Mouse (Mus musculus): ENCODE results near the gene Gripap1.
A peak's percentile ranks its signal among the peaks of the same experiment; 100 is the strongest.
"Not testable (repeated sequence)": the region's sequence is repeated elsewhere in the genome, so short reads cannot be mapped to it uniquely, and the experiment has no call there.

The Gripap1 gene

DNA sequence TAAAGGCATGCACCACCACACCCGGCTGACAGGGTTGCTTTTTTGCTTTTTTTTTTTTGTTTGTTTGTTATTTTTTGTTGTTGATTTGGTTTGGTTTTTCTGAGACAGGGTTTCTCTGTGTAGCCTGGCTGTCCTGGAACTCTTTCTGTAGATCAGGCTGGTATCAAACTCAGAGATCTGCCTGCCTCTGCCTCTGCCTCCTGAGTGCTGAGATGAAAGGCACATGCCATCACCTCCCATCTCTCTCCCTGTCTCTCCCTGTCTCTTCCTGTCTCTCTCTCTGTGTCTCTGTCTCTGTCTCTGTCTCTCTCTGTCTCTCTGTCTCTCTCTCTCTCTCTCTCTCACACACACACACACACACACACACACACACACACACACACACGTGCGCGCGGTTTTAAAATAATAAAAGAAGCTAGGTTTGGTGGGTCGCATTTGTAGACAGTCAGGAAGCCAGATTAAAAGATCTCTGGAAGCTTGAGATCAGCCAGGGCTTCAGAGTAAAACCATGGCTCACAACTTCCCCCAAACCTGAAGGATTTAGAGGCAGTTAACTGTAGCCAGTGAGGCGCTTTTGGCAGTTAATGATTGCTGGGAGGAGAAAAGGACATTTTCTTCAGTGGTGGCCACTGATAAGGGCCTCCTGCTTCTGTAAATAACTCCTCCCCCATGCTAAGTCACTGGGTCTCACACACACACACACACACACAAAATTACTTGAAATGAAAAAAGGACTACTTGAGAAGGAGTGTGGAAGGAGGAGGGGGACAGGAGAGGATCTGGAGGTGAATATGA, 10.9 kb upstream of the Gripap1 start:
- DNase-seq (ENCODE audit: low read depth, low spot score) = no peak

GRCm38 (mm10) chrX:7779294-7779693, 10.3 kb upstream of the Gripap1 start:
- DNase-seq (ENCODE audit: low read depth, low spot score) = no peak

DNA sequence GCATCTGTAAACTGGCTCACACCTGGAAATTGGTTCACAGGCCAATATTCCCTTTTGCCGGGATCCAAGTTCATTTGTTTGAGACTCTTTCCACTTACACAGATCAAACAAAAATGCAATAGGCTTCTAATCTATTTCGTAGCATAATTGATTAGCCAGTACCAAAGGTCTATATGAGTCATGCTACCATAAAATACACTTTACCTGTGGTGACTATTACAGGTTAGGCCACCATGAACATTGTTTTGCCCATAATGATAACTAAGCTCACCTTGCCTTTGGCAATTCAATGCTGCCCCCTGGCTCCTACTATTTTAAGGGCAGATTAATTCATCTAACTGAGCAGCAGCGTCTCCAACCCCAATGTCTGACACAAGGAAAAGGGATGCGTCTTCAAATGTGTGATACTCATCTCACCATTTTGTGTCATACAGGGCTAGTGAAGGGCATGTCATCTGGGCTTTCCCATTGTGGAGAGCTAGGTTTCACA, 6.9 kb upstream of the Gripap1 start:
- DNase-seq (ENCODE audit: low read depth, low spot score) = no peak

GRCm38 (mm10) chrX:7790309-7790708, 744 bp downstream of the Gripap1 start:
- DNase-seq (ENCODE audit: low read depth, low spot score) = peak; percentile 5

GRCm38 (mm10) chrX:7793361-7793760, 3.8 kb downstream of the Gripap1 start:
- DNase-seq (ENCODE audit: low read depth, low spot score) = peak; percentile 51

DNA sequence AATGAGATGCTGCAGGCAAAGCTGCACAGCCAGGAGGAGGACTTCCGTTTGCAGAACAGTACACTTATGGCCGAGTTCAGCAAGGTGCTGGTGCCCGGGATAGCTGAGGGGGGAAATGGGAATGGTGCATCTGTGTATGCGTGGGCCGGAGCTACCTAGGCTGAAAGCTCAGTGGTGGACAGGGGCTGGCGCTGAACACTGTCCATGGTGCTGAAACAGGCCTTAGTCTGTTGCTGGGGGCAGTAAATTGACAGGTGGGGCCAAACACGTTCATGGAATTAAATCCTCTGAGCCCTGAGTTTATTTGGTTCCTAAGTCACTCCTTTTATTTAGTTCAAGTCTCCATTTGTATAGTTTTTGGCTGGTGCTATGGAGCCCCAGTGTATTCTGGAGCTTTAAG, 5.5 kb downstream of the Gripap1 start:
- DNase-seq (ENCODE audit: low read depth, low spot score) = peak; percentile 40

GRCm38 (mm10) chrX:7797327-7797726, 7.8 kb downstream of the Gripap1 start:
- DNase-seq (ENCODE audit: low read depth, low spot score) = no peak

DNA sequence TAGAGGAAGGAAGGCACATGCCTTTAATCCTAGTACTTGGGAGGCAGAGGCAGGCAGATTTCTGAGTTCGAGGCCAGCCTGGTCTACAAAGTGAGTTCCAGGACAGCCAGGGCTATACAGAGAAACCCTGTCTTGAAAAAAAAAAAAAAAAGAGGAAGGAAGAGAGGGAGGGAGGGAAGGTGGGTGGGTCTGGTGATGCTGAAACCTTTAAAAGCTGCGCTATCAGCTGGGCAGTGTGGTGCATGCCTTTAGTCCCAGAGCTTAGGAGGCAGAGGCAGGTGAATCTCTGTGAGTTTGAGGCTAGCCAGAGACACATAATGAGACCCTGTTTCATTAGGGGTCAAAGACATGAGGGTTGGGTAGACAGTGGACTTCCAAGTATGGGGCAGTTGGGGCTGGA, 12.6 kb downstream of the Gripap1 start:
- DNase-seq (ENCODE audit: low read depth, low spot score) = not testable (repeated sequence)

DNA sequence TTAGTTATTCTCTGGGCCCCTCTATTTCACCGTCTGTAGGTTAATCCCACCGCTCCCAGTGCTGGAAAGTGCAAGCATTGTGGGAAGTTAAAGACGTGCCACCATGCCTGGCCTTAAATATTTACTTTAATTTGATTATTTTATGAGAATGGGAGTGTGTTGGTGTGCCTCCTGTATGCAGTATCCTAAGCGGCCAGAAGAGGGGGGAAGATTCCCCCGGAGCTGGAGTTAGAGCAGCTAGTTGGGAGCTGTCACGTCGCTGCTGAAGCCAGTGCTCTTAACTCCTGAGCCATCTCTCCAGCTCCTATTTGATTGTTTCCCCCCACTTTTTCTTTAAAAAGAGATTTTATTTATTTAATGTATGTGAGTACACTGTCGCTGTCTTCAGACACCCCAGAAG, 25.5 kb downstream of the Gripap1 start:
- DNase-seq (ENCODE audit: low read depth, low spot score) = peak; percentile 47

DNA sequence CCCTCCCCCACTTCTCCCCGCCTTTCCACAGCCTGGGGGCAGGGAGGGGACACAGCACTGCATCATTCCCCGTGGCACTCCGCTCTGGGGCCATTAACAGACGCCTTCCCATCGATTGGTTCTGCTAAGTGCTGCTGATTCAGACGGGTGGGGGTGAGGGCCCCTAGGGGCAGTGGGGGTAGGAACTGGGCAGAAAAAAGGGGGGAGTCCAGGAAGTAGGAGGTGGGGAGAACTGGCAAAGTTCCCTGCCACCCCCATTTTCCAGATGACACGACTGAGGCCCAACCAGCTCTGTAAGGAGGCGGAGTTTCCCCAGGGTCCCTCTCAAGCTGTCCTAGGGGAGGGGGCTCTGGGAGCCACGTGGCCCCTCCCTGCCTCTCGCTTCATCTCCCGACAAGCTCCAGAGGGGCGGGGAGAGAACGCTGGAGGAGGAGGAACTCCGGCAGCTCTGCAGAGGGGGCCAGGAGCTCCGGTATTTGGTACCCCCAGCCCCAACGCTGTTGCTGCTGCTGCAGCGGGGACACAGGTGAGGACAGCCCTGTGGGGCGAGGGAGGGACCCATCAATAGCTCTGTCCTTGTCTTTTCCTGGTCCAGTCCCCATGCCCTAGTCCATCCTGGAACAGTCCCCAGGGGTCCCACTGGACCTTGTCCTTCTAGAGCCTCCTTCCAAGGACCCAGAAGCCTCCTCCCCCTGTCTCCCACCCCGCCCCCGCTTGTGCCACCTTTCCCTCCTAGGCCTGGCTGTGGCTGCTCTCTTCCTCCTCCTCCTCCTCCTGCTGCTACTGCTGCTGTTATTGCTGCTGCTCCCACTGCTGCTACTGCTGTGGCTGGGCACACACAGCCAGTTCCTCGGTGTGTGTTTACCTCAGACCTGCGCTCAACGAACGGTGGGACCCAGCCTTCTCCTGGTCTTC, 32.6 kb downstream of the Gripap1 start, which contains the start of gene Kcnd1:
Gene Kcnd1 (plus strand): TSS at position 425 of the 915 bp plus-strand sequence.
- no peak for DNase-seq (ENCODE audit: low read depth, low spot score)

DNA sequence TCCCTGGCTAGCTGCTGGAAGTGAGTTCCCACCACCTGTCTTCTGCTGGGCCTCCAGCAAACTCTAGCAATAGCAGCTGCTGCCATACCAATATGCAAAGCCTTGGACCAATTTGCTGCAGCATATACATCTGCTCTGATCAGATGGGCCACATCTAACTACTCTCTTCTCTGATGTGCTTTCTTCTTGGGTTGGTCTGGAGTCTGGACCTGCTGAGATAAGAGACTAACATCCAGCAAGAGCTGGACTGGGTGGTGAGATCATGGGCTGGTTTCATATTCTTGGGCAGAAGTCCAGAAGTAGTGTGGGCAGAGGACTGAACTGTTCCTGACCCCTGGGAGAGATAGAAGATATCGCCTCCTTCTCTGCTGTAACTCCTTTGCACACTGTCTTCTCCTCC, 47.6 kb downstream of the Gripap1 start:
- DNase-seq (ENCODE audit: low read depth, low spot score) = no peak

GRCm38 (mm10) chrX:7840842-7841162, 51.2 kb downstream of the Gripap1 start:
- no peak for DNase-seq (ENCODE audit: low read depth, low spot score)

DNA sequence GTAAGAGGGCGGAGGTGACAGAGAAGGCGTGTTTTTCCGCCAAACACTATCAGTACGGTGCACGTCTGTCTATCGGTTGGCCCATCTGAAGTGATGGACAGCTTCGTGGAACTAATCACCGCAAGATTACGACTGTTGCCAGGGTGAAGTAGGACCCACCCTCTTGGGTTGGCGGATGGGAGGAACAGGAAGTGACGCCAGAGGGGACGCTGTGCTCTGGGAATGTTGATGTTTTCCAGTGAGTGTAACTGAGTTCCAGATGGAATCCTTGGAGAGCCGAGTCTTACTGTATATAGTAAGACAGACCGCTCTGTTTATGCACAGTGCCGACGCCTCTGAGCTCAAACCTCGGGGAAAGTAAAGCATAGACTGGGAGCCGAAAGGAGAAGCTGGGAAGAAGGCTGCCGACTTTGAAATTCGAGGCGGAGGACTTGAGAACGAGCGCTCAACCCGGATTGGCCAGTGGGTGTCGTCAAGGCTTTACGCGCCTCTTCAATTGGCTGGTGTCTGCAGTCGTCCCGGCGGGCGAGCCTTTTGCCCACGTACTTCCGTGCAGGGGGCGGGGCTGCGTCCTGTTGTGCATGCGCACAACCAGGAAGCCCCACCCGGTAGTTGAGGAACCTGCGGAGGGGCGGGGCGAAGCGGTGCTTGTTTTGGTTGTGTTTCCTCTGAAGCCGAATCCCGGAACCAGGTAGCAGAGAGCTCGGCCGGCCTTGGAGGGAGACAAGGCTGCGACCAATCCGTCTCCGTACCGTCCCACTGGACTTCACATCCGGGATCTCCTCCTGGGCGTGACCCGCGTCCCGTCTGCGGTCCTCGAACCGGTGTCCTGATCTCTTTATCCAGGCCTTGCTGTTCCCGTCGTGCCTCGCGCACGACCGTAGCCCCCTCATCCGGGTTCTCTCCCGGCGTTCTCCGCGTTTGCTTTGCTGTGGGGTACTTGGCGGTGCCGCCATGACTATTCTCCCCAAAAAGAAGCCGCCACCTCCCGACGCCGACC, 51.9 kb downstream of the Gripap1 start, which contains the start of gene Otud5:
Gene Otud5 (plus strand): TSS at position 202 of the 1,000 bp plus-strand sequence.
- DNase-seq (ENCODE audit: low read depth, low spot score) = peak; percentile 98

DNA sequence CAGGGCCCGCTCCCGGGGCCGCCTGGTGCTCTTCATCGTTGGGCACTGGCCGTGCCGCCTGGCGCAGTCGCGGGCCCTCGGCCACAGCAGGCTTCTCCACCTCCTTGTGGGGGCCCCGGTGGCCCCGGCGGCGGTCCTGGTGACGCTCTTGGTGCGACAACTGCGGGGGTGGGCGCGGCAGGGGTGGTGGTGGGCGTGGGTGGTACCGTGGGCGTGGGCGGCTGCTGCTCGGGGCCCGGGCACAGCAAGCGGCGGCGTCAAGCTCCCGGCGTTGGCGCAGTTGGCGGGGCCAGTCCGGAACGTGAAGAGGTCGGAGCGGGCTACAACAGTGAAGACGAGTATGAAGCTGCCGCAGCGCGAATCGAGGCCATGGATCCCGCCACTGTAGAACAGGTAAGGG, 52.8 kb downstream of the Gripap1 start:
- peak; percentile 57 for DNase-seq (ENCODE audit: low read depth, low spot score)

DNA sequence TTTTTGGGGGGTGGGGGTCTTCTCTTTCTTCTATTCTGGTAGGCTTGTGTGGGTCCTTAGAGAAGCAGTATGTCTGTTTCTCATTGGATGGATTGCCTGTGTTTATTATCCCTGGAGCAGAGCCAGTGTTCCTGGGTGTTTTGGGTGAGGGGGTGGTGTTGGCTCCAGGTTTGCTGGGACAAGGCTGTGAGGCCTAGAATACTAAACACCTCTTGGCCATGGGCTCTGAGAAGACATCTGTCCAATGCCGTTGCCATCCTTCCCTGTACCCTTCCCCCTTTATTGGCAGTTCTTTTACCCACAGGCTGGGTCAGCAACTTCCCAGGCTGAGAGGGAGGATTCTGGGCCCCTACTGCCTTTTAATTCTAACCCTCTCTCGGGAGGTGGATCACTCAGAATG, 58.3 kb downstream of the Gripap1 start:
- no peak for DNase-seq (ENCODE audit: low read depth, low spot score)

- DNase-seq (ENCODE audit: low read depth, low spot score) = peak; percentile 78
Observed at GRCm38 (mm10) chrX:7854578-7854977, 65.0 kb downstream of the Gripap1 start.

DNA sequence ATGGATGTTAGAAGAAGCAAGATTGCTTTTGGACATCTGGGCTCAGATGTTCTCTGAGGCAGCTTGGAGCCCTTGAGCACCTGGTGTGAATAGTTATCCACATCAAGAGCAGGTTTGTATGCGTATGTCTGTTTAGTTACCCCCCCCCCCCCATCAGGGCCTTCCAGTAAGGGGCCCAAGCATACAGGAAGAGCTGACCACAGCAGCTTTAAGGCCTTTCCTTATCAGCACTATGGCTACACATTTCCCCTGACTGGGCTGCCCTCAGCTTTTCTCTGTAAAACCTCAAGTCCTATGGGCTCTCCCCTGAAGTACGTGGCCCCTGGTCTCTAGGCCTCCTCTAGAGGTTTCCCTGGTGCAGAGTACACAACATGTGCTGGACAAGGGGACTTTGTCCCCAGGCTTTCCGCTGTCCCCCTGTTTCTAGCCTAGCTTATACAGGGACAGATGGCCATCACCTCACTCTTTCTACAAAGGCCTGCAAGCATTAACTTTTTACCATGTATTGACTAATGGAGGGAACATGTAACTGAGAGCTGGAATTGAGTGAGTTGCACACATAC, 69.7 kb downstream of the Gripap1 start:
- DNase-seq (ENCODE audit: low read depth, low spot score) = no peak

DNA sequence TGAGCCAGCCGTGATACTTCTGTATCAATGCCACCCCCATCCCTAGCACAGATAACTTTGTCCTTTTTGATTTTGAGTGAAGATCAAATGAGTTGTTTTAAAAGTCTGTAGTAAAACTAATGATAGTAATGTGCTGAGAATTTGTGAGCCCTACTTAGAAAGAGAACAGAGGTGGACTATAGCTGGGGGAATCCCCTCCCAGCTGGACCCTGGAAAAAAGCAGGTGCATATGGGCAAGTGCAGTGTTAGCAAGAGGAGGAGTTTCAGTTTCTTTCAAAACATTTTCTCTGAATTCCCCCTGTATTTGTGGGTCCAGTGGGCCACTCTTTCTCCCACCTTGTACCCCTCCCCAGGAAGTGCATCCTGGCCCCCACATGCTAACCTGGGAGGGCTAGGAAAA, 73.6 kb downstream of the Gripap1 start:
- no peak for DNase-seq (ENCODE audit: low read depth, low spot score)

DNA sequence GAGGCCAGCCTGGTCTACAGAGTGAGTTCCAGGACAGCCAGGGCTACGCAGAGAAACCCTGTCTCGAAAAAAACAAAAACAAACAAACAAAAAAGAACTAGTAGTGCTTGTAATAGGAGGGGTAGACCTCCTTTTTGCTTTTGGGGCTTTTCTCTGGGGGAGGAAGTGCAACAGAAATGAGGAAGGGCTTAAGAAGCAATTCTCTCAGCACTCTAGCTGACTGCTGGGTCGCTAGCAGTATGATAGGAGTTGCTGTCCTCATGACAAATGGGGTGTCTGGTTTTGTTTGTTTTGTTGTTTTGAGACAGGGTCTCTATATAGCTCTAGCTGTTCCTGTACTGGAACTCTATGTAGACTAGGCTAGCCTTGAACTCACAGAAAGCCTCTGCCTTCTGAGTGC, 75.0 kb downstream of the Gripap1 start:
- DNase-seq (ENCODE audit: low read depth, low spot score) = no peak

DNA sequence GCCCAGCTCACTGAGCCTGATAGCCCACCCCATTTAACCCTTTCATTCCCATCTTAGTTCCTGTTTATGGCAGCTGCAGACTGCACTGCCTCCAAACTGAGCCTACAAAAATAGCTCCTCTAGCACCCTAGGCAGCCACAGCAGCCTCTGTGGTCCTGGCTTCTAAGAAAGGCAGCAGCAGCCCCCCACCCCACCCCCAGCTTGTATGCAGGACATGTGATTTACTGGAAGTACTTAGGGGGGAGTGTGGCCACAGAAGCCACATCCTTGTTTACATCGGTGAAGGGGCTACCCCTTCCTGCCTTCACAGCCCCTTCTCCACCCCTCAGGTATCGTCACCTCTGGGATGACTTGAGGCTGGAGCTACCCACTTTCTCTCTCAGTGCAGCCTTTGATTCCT, 75.8 kb downstream of the Gripap1 start:
- DNase-seq (ENCODE audit: low read depth, low spot score) = peak; percentile 66

GRCm38 (mm10) chrX:7865786-7866185, 76.2 kb downstream of the Gripap1 start:
- DNase-seq (ENCODE audit: low read depth, low spot score) = peak; percentile 40

All from CD4-positive, CD25-positive, alpha-beta regulatory T cell, adult 2 months (primary cell).